Mouse (Mus musculus) 3134 (cell line): ENCODE measurements around the gene Smg6.

ENCODE experiments used
- DNase-seq: peaks from one replicate; pipeline ENCODE4 v3.0.0-alpha.2; 2011; ENCODE audit warnings: low spot score; ENCODE audit not compliant: insufficient read length; ENCODE audit errors: extremely low read depth

Smg6 gene

GRCm38 (mm10) chr11:74925577-74926387 is at the start of gene Smg6, which contains the start of gene Srr:
Gene Smg6, plus strand, starts transcription at chr11:74925823.
Gene Srr, minus strand, starts transcription at chr11:74925948.
- peak; percentile 96 for DNase-seq

- DNase-seq = peak; percentile 46
Observed at GRCm38 (mm10) chr11:74876801-74877200, 48.8 kb upstream of the Smg6 start.

GRCm38 (mm10) chr11:74880999-74881398 is 44.6 kb upstream of the Smg6 start:
- peak; percentile 50 for DNase-seq

GRCm38 (mm10) chr11:74881979-74882378 is 43.6 kb upstream of the Smg6 start:
- no peak for DNase-seq

- no peak for DNase-seq
Observed at GRCm38 (mm10) chr11:74883098-74883497, 42.5 kb upstream of the Smg6 start.

GRCm38 (mm10) chr11:74894619-74895018 is 31.0 kb upstream of the Smg6 start:
- DNase-seq = no peak

- peak; percentile 95 for DNase-seq
Observed at GRCm38 (mm10) chr11:74895980-74896900, 29.4 kb upstream of the Smg6 start.

GRCm38 (mm10) chr11:74896901-74897677 is 28.5 kb upstream of the Smg6 start, which contains the start of gene Sgsm2:
Gene Sgsm2, minus strand, starts transcription at chr11:74897060.
- peak; percentile 86 for DNase-seq

- peak; percentile 92 for DNase-seq
Observed at GRCm38 (mm10) chr11:74897678-74898516, 27.7 kb upstream of the Smg6 start, which contains the start of gene Tsr1. Gene Tsr1, plus strand, starts transcription at chr11:74898071.

GRCm38 (mm10) chr11:74898517-74898827 is 27.2 kb upstream of the Smg6 start:
- DNase-seq = no peak

- DNase-seq = no peak
Observed at GRCm38 (mm10) chr11:74901555-74901954, 24.1 kb upstream of the Smg6 start.

- no peak for DNase-seq
Observed at GRCm38 (mm10) chr11:74902416-74902815, 23.2 kb upstream of the Smg6 start.

- no peak for DNase-seq
Observed at GRCm38 (mm10) chr11:74907850-74908249, 17.8 kb upstream of the Smg6 start.

- no peak for DNase-seq
Observed at GRCm38 (mm10) chr11:74908618-74909399, 16.8 kb upstream of the Smg6 start.

GRCm38 (mm10) chr11:74909978-74910377 is 15.6 kb upstream of the Smg6 start:
- DNase-seq = no peak

GRCm38 (mm10) chr11:74912492-74912891 is 13.1 kb upstream of the Smg6 start:
- DNase-seq = no peak

- no peak for DNase-seq
Observed at GRCm38 (mm10) chr11:74919249-74919648, 6.4 kb upstream of the Smg6 start.

- peak; percentile 37 for DNase-seq
Observed at GRCm38 (mm10) chr11:74924149-74924548, 1.5 kb upstream of the Smg6 start.

- DNase-seq = peak; percentile 39
Observed at GRCm38 (mm10) chr11:74926388-74927005, 874 bp downstream of the Smg6 start.
